Mouse (Mus musculus) macrophage (primary cell): ENCODE measurements around the gene Ubd. TPM values are rescaled to one million over a fixed set of nuclear protein-coding genes. Genes with fewer than 3 reads are reported as not detected.
"Not testable (repeated sequence)": the region's sequence is repeated elsewhere in the genome, so short reads cannot be mapped to it uniquely, and the experiment has no call there.

Source experiments
- H3K27ac ChIP-seq: fragments of 350-480 bp; formaldehyde crosslinking; 2 replicates; pipeline ENCODE4 v1.9.0; 2021
- H3K36me3 ChIP-seq: fragments of 350-480 bp; formaldehyde crosslinking; 2 replicates; pipeline ENCODE4 v1.9.0; 2021; ENCODE audit errors: inconsistent target
- H3K4me3 ChIP-seq: fragments of 350-480 bp; formaldehyde crosslinking; 2 replicates; pipeline ENCODE4 v1.9.0; 2021; ENCODE audit errors: inconsistent target
- H3K79me2 ChIP-seq: fragments of 350-480 bp; formaldehyde crosslinking; 2 replicates; pipeline ENCODE4 v1.9.0; 2021; ENCODE audit errors: inconsistent target
- WGBS: methylation state at CpG from one replicate; pipeline ENCODE4 v1.1.7; 2026; ENCODE audit warnings: inconsistent platforms; ENCODE audit not compliant: missing documents; 5-methylcytosine and 5-hydroxymethylcytosine counted together
- polyA plus RNA-seq: library from polyadenylated mRNA; stranded (reverse); fragments of 250-400 nt; gene quantifications from 3 replicates; pipeline ENCODE4 v1.2.4, GENCODE M21; 2018; ENCODE audit warnings: inconsistent platforms

Gene Ubd
- polyA plus RNA-seq, 1 experiment from 2014 or later: not detected

DNA sequence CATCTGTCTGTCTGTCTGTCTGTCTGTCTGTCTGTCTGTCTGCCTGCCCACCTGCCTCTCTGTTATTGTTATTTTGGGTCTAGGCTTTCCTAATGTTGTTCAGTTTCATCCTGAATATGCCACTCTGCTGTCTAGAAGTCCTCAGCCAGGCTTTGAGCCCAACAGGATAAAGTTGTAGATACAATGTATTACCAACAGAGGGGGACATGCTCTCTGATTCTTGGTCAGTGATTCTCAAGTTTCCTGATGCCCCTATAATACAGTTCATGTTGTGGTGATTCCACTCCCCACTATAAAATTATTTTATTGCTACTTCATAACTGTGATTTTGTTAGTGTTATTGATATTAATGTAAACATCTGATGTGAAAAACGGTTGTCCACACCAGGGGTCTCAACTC, 28.2 kb downstream of the Ubd start:
- WGBS: 8% methylated on average over 1 of the region's 1 CpGs
- no peaks in the 10 kb centered on the region for H3K36me3 ChIP-seq
- H3K4me3 ChIP-seq: no peak overlapping the region
- H3K27ac ChIP-seq: no peak overlapping the region
- H3K79me2 ChIP-seq: no peaks in the 10 kb centered on the region

DNA sequence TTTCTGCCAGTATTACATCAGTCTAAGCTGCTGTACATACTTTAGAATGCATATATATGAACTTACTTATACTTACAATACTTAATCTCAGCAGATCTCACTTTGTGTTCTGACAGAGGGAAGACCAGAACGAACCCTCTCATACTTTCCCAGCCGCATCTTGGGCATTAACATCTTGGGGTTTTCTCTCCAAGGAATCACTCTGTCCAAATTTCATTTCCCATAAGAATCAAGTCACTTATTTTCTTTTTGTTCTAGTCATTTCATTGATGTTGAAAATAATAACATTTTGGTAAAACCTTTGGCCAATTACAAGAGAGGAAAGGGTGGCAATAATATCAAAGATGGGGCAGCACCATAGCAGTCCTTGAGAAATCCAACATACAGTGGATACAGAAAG, 43.5 kb downstream of the Ubd start, which contains the start of gene Olfr97:
Olfr97 (minus strand) TSS at position 101 of the 400 bp plus-strand sequence.
- not testable (repeated sequence) for H3K79me2 ChIP-seq, H3K4me3 ChIP-seq, H3K36me3 ChIP-seq, H3K27ac ChIP-seq
- 89% methylated on average over 2 of the region's 2 CpGs for WGBS

DNA sequence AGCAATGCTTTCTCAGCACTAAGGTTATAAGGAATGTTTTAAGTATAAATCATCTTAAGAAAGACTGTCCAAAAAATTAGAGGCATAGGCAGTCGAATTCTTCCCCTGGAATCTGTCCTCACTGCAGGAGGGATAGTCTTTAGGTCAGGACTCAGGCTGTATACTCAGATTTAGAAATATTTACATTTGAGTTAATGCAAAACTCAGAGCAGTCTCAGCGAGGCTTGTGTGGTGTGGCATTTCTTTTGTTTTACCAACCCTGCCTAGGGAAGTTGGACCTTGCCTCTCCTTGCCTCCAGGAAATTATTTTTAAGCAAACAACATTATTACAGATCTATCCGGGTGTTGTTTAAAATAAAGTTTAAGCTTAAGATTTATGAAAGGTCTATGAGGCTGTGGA, 48.5 kb downstream of the Ubd start:
- no peak overlapping the region for H3K27ac ChIP-seq
- H3K36me3 ChIP-seq: no peaks in the 10 kb centered on the region
- H3K79me2 ChIP-seq: no peaks in the 10 kb centered on the region
- WGBS: 55% methylated on average over 3 of the region's 3 CpGs
- H3K4me3 ChIP-seq: no peak overlapping the region

Other genes with a start within 250 kb of the Ubd start
- 42.9 to 61.6 TPM (median 57.7 TPM) in 3 replicates for gene Ppp1r11, start 242.2 kb upstream of the Ubd start, polyA plus RNA-seq
- gene Znrd1, start 235.3 kb upstream of the Ubd start, polyA plus RNA-seq: 17.7 to 36.4 TPM (median 32.4 TPM) in 3 replicates
- 5.5 to 12.4 TPM (median 5.9 TPM) in 3 replicates for gene Znrd1as, start 235.3 kb upstream of the Ubd start, polyA plus RNA-seq
- not detected in 3 replicates for gene 2410137M14Rik, start 212.7 kb upstream of the Ubd start, polyA plus RNA-seq
- gene H2-M5, start 204.4 kb upstream of the Ubd start, polyA plus RNA-seq: not detected in 3 replicates
- not detected in 3 replicates for gene Zfp57, start 192.7 kb upstream of the Ubd start, polyA plus RNA-seq
- not detected in 3 replicates for gene Mog, start 170.5 kb upstream of the Ubd start, polyA plus RNA-seq
- 0.44 to 0.87 TPM (median 0.59 TPM) in 3 replicates for gene Gabbr1, start 147.9 kb upstream of the Ubd start, polyA plus RNA-seq
- not detected in 3 replicates for gene Olfr90, start 105.4 kb upstream of the Ubd start, polyA plus RNA-seq
- not detected in 3 replicates for gene Olfr91, start 95.6 kb upstream of the Ubd start, polyA plus RNA-seq
- gene Olfr92, start 73.8 kb upstream of the Ubd start, polyA plus RNA-seq: not detected in 3 replicates
- not detected in 3 replicates for gene Olfr93, start 32.4 kb upstream of the Ubd start, polyA plus RNA-seq
- not detected in 3 replicates for gene Olfr94, start 7.1 kb downstream of the Ubd start, polyA plus RNA-seq
- not detected in 3 replicates for gene Olfr95, start 19.2 kb downstream of the Ubd start, polyA plus RNA-seq
- not detected in 3 replicates for gene Olfr96, start 26.3 kb downstream of the Ubd start, polyA plus RNA-seq
- gene Olfr97, start 43.4 kb downstream of the Ubd start, polyA plus RNA-seq: not detected in 3 replicates
- not detected in 3 replicates for gene Olfr98, start 69.9 kb downstream of the Ubd start, polyA plus RNA-seq
- gene H2-M3, start 76.3 kb downstream of the Ubd start, polyA plus RNA-seq: 27.9 to 59.9 TPM (median 48.4 TPM) in 3 replicates
- gene Olfr99, start 89.6 kb downstream of the Ubd start, polyA plus RNA-seq: not detected in 3 replicates
- not detected in 3 replicates for gene Olfr101, start 110.4 kb downstream of the Ubd start, polyA plus RNA-seq
- gene Olfr102, start 123.2 kb downstream of the Ubd start, polyA plus RNA-seq: not detected in 3 replicates
- not detected in 3 replicates for gene Olfr103, start 145.8 kb downstream of the Ubd start, polyA plus RNA-seq
- gene Olfr104-ps, start 165.7 kb downstream of the Ubd start, polyA plus RNA-seq: not detected in 3 replicates
- not detected in 3 replicates for gene Olfr105-ps, start 185.1 kb downstream of the Ubd start, polyA plus RNA-seq
- not detected in 3 replicates for gene Olfr106-ps, start 196.5 kb downstream of the Ubd start, polyA plus RNA-seq
- not detected in 3 replicates for gene Olfr107, start 205.3 kb downstream of the Ubd start, polyA plus RNA-seq